Mouse (Mus musculus): ENCODE measurements around the gene Gm10160.

DNA sequence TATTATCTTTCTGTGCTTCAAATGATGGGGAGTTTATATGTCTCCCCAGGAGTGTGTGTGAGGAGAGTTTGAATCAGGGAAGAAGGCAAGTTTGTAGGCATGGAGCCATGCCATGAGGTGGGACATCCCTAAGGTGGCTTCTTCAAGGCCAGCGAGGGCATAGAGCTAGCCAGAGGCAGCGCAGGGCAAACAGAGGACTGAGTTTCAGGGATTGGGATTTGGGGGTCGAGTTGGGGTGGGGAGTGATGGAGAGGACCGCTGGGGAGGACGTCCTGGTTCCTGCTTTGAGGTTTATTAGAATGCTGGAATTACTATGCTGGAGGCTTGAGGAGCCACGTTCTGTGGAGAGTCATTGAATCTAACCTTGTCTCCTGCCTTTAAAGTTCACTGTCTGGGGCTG is 10.3 kb upstream of the Gm10160 start:
- TF ChIP-seq CTCF (IDR thresholded peaks at IDR 0.05; ENCODE audit: low read depth) (no peak), EP300 (IDR thresholded peaks at IDR 0.05; ENCODE audit: low read depth) (no peak)

Measured in liver, embryonic 14.5 days (tissue).